Mouse (Mus musculus): Measurements from ENCODE around the gene As3mt. TPM values are rescaled to one million over a fixed set of nuclear protein-coding genes. Genes with fewer than 3 reads are reported as not detected.

Gene As3mt
- polyA plus RNA-seq, 1 experiment from 2014 or later = 8.0 TPM

DNA sequence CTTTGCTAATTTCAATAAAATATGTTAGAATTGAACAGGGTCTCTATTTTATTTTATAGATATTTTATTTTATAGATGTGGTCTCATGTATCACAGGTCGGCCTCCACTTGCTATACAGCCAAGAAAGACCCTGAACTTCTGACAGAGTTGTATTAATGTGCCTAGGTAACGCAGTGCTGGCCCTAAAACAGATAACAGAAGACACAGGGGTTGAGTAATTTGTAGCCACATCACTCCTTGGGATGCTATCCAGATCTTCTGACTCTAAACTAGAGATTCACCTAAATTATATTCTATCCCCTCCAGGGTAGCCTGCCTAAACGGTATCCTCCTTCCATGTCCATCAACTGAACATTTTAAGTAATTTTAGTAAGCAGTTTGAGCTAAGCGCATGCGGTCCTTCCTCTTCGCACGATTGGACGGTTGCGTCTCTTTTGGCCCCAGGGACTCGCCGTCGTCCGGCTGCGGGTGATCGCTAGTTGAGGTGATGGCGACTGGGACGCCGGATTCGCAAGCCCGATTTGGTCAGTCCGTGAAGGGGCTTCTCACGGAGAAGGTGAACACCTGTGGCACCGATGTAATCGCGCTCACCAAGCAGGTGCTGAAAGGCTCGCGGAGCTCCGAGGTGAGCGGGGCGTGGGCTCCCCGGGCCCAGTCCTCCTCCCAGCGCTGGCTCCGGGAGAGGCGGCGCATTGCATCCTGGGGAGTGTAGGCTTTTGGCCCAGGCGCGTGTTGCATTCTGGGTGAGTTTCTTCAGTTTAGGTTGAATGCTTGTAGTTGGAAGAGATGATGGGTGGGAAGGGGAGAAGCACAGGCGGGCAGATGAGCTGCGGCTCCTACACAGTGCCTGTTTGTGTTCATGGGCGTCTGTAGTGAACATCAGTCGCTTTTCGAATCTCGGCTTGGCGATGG, 17.5 kb upstream of the As3mt start, which contains the start of gene Borcs7:
Gene Borcs7 (plus strand): TSS at position 447 of the 913 bp plus-strand sequence.
- peaks cover 5% of the 10 kb centered on the region; the same call in 1 of the 2 replicates for H3K79me2 ChIP-seq (ENCODE audit: inconsistent target)
- peak within 1 kb of the TSS; percentile 64 for H3K27ac ChIP-seq
- WGBS (ENCODE audit: missing documents) = 8% methylated on average over 29 of the region's 44 CpGs
- H3K4me3 ChIP-seq (ENCODE audit: inconsistent target) = peak within 1 kb of the TSS; percentile 42
- H3K36me3 ChIP-seq (ENCODE audit: inconsistent target) = no peaks in the 10 kb centered on the region

DNA sequence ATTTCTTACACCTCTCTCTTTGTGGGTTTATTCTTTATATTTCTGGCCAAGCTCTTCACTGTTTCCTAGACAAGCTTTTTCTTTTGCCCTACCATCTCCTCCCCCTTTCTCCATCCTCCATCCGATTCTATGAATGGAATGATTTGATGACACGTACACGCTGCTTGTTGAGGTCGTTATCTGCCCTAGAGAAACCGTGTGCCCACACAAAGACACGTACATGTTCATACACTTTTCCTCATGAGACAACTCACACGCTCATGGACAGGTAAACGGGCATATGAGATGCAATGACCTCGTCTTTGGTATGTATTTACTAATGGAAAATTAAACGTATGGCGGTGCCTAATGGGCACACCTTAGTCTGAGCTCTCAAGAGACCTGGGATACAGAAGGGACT, 16.9 kb upstream of the As3mt start:
- Histone ChIP-seq H3K4me3 (ENCODE audit: inconsistent target) (peak overlapping the region; percentile 42), H3K36me3 (ENCODE audit: inconsistent target) (no peaks in the 10 kb centered on the region), H3K27ac (0 out of 2 replicates have a peak overlapping the region, but pooled peaks have one; percentile 64), H3K79me2 (ENCODE audit: inconsistent target) (peaks cover 5% of the 10 kb centered on the region; the same call in 1 of the 2 replicates)
- 83% methylated on average over 11 of the region's 11 CpGs for WGBS (ENCODE audit: missing documents)

DNA sequence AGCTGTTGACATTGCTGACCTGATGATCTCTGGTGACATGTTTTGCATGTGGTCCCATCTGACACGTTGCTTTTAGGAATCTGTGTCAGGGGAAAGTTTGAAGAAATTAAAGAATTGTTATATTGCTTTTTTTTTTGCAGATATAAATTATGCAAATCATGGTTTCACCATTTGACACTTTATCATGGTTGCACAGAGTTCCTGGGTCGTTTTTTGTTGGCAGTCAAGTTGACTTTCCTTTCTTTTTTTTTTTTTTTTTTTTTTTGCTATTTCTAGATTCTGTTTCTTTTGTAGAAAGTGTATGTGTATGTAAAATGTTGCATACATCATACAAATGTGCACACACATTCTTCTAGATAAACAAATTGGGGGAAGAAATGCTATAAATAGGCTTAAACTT, 16.2 kb upstream of the As3mt start:
- Histone ChIP-seq H3K4me3 (ENCODE audit: inconsistent target) (no peak overlapping the region), H3K27ac (no peak overlapping the region), H3K79me2 (ENCODE audit: inconsistent target) (peaks cover 5% of the 10 kb centered on the region; the same call in 1 of the 2 replicates), H3K36me3 (ENCODE audit: inconsistent target) (no peaks in the 10 kb centered on the region)
- 51% methylated on average over 2 of the region's 2 CpGs for WGBS (ENCODE audit: missing documents)

DNA sequence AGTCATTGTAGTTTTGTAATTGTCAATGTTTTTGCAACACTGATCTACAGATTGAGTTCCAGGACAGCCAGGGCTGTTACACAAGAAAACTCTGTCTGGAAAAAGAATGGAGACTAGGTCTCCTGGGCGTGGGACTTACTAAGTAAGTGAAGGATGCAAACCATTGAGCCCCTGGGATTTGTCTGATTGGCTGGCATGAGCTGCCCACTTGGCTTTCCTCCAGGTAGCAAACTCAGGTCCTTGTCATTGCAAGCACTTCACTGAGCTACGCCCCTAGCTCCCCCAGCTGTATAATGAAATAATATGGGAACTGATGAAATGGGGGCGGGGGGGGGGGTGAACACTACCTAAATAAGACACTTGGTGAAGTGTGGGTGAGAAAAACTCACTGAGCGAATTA, 14.1 kb upstream of the As3mt start:
- 95% methylated on average over 4 of the region's 4 CpGs for WGBS (ENCODE audit: missing documents)
- Histone ChIP-seq H3K4me3 (ENCODE audit: inconsistent target) (no peak overlapping the region), H3K36me3 (ENCODE audit: inconsistent target) (no peaks in the 10 kb centered on the region), H3K79me2 (ENCODE audit: inconsistent target) (peaks cover 5% of the 10 kb centered on the region; the same call in 1 of the 2 replicates), H3K27ac (no peak overlapping the region)

DNA sequence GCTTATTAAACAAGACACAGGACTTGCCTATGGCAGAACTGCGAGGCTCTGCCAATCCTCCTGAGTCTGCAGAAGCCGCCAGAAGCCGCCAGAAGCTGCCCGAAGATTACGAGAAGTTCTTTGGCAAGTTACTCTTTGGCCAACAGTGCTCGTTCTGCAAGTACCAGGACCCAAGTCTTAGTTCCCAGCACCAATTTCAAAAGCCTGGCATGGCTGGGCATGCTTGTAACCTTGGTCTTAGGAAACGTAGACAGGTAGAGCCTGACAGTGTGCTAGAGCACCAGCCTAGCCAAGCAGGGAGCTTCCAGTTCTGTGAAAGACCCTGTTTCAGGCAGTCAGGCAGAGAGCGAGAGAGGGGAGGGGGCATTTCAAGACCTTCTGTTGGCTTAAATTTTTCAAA, 10.8 kb upstream of the As3mt start:
- H3K79me2 ChIP-seq (ENCODE audit: inconsistent target) = no peaks in the 10 kb centered on the region
- WGBS (ENCODE audit: missing documents) = 94% methylated on average over 8 of the region's 8 CpGs
- H3K36me3 ChIP-seq (ENCODE audit: inconsistent target) = no peaks in the 10 kb centered on the region
- H3K27ac ChIP-seq = no peak overlapping the region
- H3K4me3 ChIP-seq (ENCODE audit: inconsistent target) = no peak overlapping the region

DNA sequence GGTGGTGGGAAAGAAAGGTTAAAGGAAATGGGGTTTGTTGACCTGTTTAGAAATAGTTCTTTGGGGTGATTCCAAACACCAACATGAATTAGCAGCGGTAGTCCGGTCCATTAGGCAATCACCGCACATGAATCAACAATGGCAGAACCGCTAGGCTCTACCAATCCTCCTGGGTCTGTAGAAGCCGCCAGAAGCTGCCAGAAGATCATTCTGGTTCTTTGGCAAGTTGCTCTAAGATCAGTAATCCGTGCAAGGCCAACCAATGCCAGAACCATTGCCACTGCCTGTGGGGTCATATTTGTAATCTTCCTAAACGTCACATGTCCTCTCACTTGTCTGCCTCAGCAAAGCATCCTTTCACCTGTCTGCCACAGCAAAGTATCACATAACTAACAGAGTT, 10.3 kb upstream of the As3mt start:
- no peak overlapping the region for H3K4me3 ChIP-seq (ENCODE audit: inconsistent target)
- no peak overlapping the region for H3K27ac ChIP-seq
- no peaks in the 10 kb centered on the region for H3K79me2 ChIP-seq (ENCODE audit: inconsistent target)
- WGBS (ENCODE audit: missing documents) = 96% methylated on average over 7 of the region's 7 CpGs
- H3K36me3 ChIP-seq (ENCODE audit: inconsistent target) = no peaks in the 10 kb centered on the region

DNA sequence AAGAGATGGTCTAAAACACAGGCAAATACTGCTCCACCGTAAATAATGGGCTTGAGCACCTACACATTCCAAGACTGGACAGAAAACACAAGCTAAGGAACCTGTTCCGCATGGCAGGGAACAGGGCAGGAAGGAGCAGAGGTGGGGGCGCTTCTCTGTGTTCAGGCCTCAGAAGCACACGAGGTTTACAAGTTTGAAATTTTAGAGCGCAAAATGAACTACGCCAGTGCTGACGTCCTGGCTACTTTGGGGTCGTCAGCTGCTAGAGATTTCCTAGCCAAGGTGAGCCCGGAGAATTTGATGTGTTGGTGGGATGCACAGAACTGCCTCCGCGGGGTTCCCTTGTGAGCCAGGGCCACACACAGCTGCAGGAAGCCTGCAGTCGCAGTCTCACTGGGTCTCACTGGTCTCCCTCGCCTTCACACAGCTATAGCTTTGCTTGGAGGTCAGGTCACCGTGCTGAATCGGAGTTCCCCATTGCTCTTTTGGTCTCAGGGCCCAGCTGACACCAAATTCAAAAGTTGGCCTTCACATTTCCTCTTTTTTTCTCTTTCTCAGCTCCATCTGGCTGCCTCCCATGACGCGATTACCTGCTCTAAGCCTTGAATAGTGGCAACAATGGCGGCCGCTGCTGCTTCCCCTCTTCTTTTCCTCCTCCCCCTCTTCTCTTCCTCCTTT, 9.3 kb upstream of the As3mt start:
- H3K4me3 ChIP-seq (ENCODE audit: inconsistent target) = no peak overlapping the region
- peak overlapping the region; percentile 54 for H3K27ac ChIP-seq
- WGBS (ENCODE audit: missing documents) = 43% methylated on average over 19 of the region's 19 CpGs
- no peaks in the 10 kb centered on the region for H3K79me2 ChIP-seq (ENCODE audit: inconsistent target)
- H3K36me3 ChIP-seq (ENCODE audit: inconsistent target) = no peaks in the 10 kb centered on the region

DNA sequence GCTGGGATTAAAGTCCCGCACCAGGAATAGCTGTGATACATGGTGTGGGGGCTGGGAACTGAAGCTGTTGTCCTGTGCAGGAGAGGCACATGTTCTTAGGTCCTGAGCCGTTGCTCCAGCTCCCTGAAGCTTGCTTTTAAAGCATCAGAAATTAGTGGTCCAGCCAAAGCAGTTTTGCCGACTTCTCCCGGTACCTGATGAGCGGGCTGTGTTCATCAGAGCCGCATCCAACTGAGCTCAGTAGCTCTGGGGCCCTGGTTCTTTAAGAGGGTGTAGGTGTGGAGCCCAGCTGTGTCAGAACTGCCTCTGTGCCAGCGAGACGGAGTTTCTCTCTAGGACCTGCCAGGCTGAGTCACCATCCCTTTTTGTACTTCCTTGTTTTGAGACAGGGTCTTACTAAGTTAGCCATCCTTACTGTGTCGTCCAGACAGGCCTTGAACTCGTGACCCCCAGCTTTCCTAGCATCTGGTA, 8.2 kb upstream of the As3mt start:
- Histone ChIP-seq H3K36me3 (ENCODE audit: inconsistent target) (no peaks in the 10 kb centered on the region), H3K4me3 (ENCODE audit: inconsistent target) (no peak overlapping the region), H3K27ac (peak overlapping the region; percentile 54), H3K79me2 (ENCODE audit: inconsistent target) (no peaks in the 10 kb centered on the region)
- 18% methylated on average over 10 of the region's 10 CpGs for WGBS (ENCODE audit: missing documents)

DNA sequence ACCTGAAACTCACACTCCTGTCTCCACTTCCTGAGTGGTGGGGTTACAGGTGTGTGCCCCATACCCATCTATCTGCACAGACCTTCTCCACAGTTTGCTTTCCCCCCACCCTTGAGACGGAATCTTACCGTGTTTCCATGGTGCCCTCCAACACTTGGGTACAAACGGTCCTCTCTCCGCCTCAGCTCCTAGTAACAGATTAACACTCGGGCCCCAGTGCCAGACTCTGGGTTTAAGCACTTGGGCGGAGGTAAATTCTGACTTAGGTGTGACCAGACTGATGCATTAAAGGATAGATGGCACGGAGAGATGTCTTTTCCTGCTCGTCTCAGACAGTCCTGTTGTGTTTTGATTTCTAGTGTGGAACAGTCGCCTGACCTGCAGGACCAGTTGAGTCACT, 6.1 kb upstream of the As3mt start:
- 96% methylated on average over 9 of the region's 9 CpGs for WGBS (ENCODE audit: missing documents)
- no peaks in the 10 kb centered on the region for H3K36me3 ChIP-seq (ENCODE audit: inconsistent target)
- no peak overlapping the region for H3K4me3 ChIP-seq (ENCODE audit: inconsistent target)
- H3K27ac ChIP-seq = no peak overlapping the region
- no peaks in the 10 kb centered on the region for H3K79me2 ChIP-seq (ENCODE audit: inconsistent target)

DNA sequence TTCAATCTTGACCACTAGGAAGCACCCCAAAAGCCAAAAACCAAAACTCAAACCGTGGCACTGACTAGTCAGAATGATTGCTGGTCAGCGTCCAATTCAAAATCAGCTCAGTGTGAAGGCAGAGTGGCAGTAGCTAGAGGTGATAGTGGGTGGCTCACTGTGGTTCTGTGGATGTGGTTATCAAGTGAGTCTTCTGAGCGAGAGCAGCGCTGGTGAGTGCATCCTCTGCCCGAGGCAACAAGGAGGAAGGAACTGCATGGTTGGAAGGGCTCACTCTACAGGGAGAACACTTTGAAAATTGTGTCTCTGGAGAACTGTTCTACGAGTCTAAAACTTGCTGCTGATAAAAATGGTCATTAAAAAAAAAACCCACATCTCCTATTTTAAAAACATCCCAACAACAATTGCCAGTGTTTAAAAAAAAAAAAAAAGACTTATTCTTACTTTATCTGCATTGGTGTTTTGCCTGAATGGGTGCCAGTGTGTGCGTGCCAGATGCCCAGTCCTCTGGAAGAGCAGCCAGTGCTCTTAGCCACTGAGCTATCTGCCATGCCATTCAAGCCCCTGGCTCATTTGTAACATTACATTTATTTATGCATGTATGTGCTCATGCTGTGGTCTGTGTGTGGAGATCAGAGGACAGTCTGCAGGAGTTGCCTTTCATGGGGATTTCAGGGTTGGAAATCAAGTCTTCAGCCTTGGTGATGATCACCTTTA, 1.3 kb upstream of the As3mt start:
- H3K4me3 ChIP-seq (ENCODE audit: inconsistent target) = no peak overlapping the region

DNA sequence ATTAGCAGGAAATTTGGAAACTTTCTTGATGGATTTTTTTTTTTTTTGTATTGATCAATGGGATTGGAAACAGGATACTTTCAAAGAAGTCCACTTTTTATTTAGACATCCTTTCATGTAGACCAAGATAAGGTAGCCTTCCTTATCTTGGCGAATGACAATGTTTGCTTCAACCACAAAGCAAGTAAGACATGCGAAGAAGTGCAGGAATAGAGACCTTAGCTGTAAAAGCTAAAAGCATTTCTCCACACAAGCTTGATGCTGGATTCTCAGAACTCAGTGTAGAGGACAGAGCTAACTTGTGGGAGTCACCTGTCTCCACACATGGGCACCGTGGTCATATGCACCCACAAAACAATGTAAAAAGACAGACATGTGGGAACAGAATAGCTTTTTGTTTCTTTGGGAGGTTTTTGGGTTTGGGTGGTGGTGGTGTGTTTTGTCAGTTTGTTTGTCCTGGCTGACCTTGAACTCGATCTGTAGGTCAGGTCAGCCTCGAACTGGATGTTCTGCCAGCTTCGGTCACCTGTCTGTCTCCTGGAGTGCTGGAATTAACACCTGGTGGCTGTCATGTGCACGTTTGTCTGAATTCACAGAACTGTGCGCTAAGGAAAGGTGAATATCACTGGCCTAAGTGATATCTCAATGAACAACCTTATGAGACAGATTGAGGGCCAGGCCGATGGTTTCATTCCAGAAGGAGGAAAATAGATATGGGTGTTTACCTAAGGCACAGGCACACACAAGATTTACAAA, 540 bp upstream of the As3mt start:
- 0 out of 2 replicates have a peak overlapping the region, but pooled peaks have one; percentile 11 for H3K4me3 ChIP-seq (ENCODE audit: inconsistent target)
- H3K27ac ChIP-seq = no peak overlapping the region
- no peaks in the 10 kb centered on the region for H3K36me3 ChIP-seq (ENCODE audit: inconsistent target)
- H3K79me2 ChIP-seq (ENCODE audit: inconsistent target) = no peaks in the 10 kb centered on the region
- WGBS (ENCODE audit: missing documents) = 89% methylated on average over 9 of the region's 9 CpGs

More for the DNA sequence above, 1.3 kb upstream of the As3mt start:
- Histone ChIP-seq H3K36me3 (ENCODE audit: inconsistent target) (no peaks in the 10 kb centered on the region), H3K27ac (no peak overlapping the region), H3K79me2 (ENCODE audit: inconsistent target) (no peaks in the 10 kb centered on the region)
- WGBS (ENCODE audit: missing documents) = 23% methylated on average over 7 of the region's 7 CpGs

DNA sequence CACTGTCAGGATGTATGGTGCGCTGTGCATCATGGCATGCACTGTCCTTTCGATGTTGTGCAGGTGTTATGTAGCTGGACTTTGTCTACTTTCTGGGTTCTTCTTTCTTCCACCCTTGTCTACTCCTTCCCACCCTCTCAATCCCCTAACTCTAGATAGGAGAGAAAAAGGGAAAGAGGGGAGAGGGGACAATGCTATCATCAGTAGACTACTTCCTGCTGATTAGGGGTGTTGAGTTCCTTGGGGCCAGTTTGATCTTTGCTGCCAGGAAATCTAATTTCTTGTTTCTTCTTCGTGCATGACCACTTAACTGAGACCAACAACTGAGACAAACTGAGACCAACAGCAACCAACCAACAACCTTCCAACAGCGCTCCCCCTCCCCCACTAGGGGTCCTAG, 3.4 kb downstream of the As3mt start:
- H3K4me3 ChIP-seq (ENCODE audit: inconsistent target) = no peak overlapping the region
- WGBS (ENCODE audit: missing documents) = 92% methylated on average over 4 of the region's 4 CpGs
- no peak overlapping the region for H3K27ac ChIP-seq
- H3K36me3 ChIP-seq (ENCODE audit: inconsistent target) = no peaks in the 10 kb centered on the region
- no peaks in the 10 kb centered on the region for H3K79me2 ChIP-seq (ENCODE audit: inconsistent target)

DNA sequence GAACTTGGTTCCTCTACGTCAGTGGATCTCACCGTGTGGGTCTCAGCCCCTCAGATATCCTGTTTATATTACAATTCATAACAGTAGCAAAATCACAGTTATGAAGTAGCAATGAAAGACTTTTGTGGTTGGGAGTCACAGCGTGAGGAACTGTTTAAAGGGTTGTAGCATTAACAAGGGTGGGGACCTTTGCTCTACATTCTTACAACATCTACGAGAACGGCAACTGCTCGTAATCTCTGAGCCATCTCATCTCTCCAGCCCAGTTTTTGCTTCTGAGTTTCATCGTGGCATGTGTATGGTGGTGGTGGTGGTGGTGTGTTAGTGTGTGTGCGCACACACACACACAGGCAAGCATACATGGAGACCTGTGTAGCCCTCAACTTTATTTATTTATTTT, 7.0 kb downstream of the As3mt start:
- Histone ChIP-seq H3K27ac (no peak overlapping the region), H3K4me3 (ENCODE audit: inconsistent target) (no peak overlapping the region), H3K79me2 (ENCODE audit: inconsistent target) (no peaks in the 10 kb centered on the region), H3K36me3 (ENCODE audit: inconsistent target) (no peaks in the 10 kb centered on the region)
- WGBS (ENCODE audit: missing documents) = 96% methylated on average over 7 of the region's 8 CpGs

DNA sequence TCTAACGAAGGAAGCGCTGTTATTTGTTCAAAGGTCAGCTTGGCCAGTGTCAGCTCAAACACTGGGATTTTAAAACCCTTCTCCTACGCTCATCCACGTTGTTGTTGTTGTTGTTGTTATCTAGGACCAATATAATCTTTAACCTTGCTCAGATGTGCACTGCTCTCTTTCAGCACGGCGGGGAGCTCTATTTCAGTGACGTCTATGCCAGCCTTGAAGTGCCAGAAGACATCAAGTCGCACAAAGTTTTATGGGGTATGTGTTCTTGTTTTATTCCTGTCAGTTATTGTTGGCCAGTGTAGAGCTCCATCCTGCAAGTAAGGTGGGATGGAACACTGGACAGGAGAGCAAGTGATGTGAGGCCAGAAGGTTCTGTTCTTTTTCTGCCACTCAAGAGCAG, 7.8 kb downstream of the As3mt start:
- Histone ChIP-seq H3K36me3 (ENCODE audit: inconsistent target) (no peaks in the 10 kb centered on the region), H3K4me3 (ENCODE audit: inconsistent target) (no peak overlapping the region), H3K27ac (no peak overlapping the region), H3K79me2 (ENCODE audit: inconsistent target) (no peaks in the 10 kb centered on the region)
- WGBS (ENCODE audit: missing documents) = 97% methylated on average over 8 of the region's 8 CpGs
